Mouse (Mus musculus): Measurements from ENCODE around the gene Rassf5. TPM values are rescaled to one million over a fixed set of nuclear protein-coding genes. Genes with fewer than 3 reads are reported as not detected.

The Rassf5 gene
- polyA plus RNA-seq, 1 experiment from 2014 or later, result 2.6 TPM

- Histone ChIP-seq H3K4me2 (no peak overlapping the region), H3K27ac (replicated peaks) (no peak overlapping the region), H3K9me3 (no peaks in the 10 kb centered on the region), H3K27me3 (no peaks in the 10 kb centered on the region), H3K4me3 (no peak overlapping the region), H3K4me1 (replicated peaks) (no peaks in the 10 kb centered on the region), H3K9ac (no peak overlapping the region), H3K36me3 (no peaks in the 10 kb centered on the region)
- no peak for ATAC-seq (ENCODE audit: low read depth)
- 95% methylated on average over 2 of the region's 2 CpGs for WGBS
These were observed 21.7 kb downstream of the Rassf5 start for GRCm38 (mm10) chr1:131223345-131223744.

GRCm38 (mm10) chr1:131221822-131222590 lies 23.1 kb downstream of the Rassf5 start:
- WGBS, result 88% methylated on average over 13 of the region's 13 CpGs
- Histone ChIP-seq H3K9ac (no peak overlapping the region), H3K27ac (replicated peaks) (no peak overlapping the region), H3K36me3 (no peaks in the 10 kb centered on the region), H3K9me3 (no peaks in the 10 kb centered on the region), H3K27me3 (no peaks in the 10 kb centered on the region), H3K4me3 (no peak overlapping the region), H3K4me1 (replicated peaks) (no peaks in the 10 kb centered on the region), H3K4me2 (no peak overlapping the region)
- no peak for ATAC-seq (ENCODE audit: low read depth)

- WGBS, result 92% methylated on average over 11 of the region's 11 CpGs
- Histone ChIP-seq H3K27me3 (no peaks in the 10 kb centered on the region), H3K4me2 (no peak overlapping the region), H3K27ac (replicated peaks) (no peak overlapping the region), H3K36me3 (no peaks in the 10 kb centered on the region), H3K9ac (no peak overlapping the region), H3K4me1 (replicated peaks) (no peaks in the 10 kb centered on the region), H3K9me3 (no peaks in the 10 kb centered on the region), H3K4me3 (no peak overlapping the region)
- ATAC-seq (ENCODE audit: low read depth), result no peak
These were observed 26.1 kb downstream of the Rassf5 start for GRCm38 (mm10) chr1:131218933-131219332.

- Histone ChIP-seq H3K4me3 (no peak overlapping the region), H3K4me1 (replicated peaks) (no peaks in the 10 kb centered on the region), H3K27ac (replicated peaks) (no peak overlapping the region), H3K9me3 (no peaks in the 10 kb centered on the region), H3K9ac (no peak overlapping the region), H3K36me3 (no peaks in the 10 kb centered on the region), H3K4me2 (no peak overlapping the region), H3K27me3 (no peaks in the 10 kb centered on the region)
- WGBS, result 77% methylated on average over 6 of the region's 6 CpGs
- ATAC-seq (ENCODE audit: low read depth), result no peak
These were observed 31.7 kb downstream of the Rassf5 start for GRCm38 (mm10) chr1:131213361-131213760.

- H3K4me2 ChIP-seq, result no peak overlapping the region
- ATAC-seq (ENCODE audit: low read depth), result no peak
- no peaks in the 10 kb centered on the region for H3K27me3 ChIP-seq
- H3K9ac ChIP-seq, result no peak overlapping the region
- H3K4me1 ChIP-seq (replicated peaks), result no peaks in the 10 kb centered on the region
- no peak overlapping the region for H3K4me3 ChIP-seq
- no peaks in the 10 kb centered on the region for H3K9me3 ChIP-seq
- H3K27ac ChIP-seq (replicated peaks), result no peak overlapping the region
- no peaks in the 10 kb centered on the region for H3K36me3 ChIP-seq
- 71% methylated on average over 5 of the region's 5 CpGs for WGBS
These were observed 32.1 kb downstream of the Rassf5 start for GRCm38 (mm10) chr1:131212956-131213355.

- 84% methylated on average over 1 of the region's 1 CpGs for WGBS
- H3K36me3 ChIP-seq, result no peaks in the 10 kb centered on the region
- H3K27ac ChIP-seq (replicated peaks), result no peak overlapping the region
- H3K4me1 ChIP-seq (replicated peaks), result no peaks in the 10 kb centered on the region
- no peak overlapping the region for H3K9ac ChIP-seq
- no peaks in the 10 kb centered on the region for H3K27me3 ChIP-seq
- no peak for ATAC-seq (ENCODE audit: low read depth)
- no peaks in the 10 kb centered on the region for H3K9me3 ChIP-seq
- no peak overlapping the region for H3K4me3 ChIP-seq
- no peak overlapping the region for H3K4me2 ChIP-seq
These were observed 33.4 kb downstream of the Rassf5 start for GRCm38 (mm10) chr1:131211655-131212054.

GRCm38 (mm10) chr1:131209971-131210426 lies 35.1 kb downstream of the Rassf5 start:
- 68% methylated on average over 8 of the region's 8 CpGs for WGBS
- Histone ChIP-seq H3K4me3 (no peak overlapping the region), H3K9me3 (no peaks in the 10 kb centered on the region), H3K4me2 (no peak overlapping the region), H3K27me3 (no peaks in the 10 kb centered on the region), H3K4me1 (replicated peaks) (no peaks in the 10 kb centered on the region), H3K36me3 (no peaks in the 10 kb centered on the region), H3K27ac (replicated peaks) (no peak overlapping the region), H3K9ac (no peak overlapping the region)
- ATAC-seq (ENCODE audit: low read depth), result peak; percentile 32; the same call in 1 of the 2 replicates

GRCm38 (mm10) chr1:131208800-131209199 lies 36.3 kb downstream of the Rassf5 start:
- Histone ChIP-seq H3K4me1 (replicated peaks) (no peaks in the 10 kb centered on the region), H3K4me2 (no peak overlapping the region), H3K36me3 (no peaks in the 10 kb centered on the region), H3K9ac (0 out of 2 replicates have a peak overlapping the region, but pooled peaks have one; percentile 3), H3K9me3 (no peaks in the 10 kb centered on the region), H3K27me3 (no peaks in the 10 kb centered on the region), H3K4me3 (no peak overlapping the region), H3K27ac (replicated peaks) (no peak overlapping the region)
- WGBS, result 68% methylated on average over 6 of the region's 6 CpGs
- ATAC-seq (ENCODE audit: low read depth), result no peak

- WGBS, result 89% methylated on average over 5 of the region's 5 CpGs
- Histone ChIP-seq H3K36me3 (no peaks in the 10 kb centered on the region), H3K9me3 (no peaks in the 10 kb centered on the region), H3K27ac (replicated peaks) (no peak overlapping the region), H3K4me3 (no peak overlapping the region), H3K4me2 (no peak overlapping the region), H3K4me1 (replicated peaks) (no peaks in the 10 kb centered on the region), H3K27me3 (no peaks in the 10 kb centered on the region), H3K9ac (no peak overlapping the region)
- no peak for ATAC-seq (ENCODE audit: low read depth)
These were observed 37.0 kb downstream of the Rassf5 start for GRCm38 (mm10) chr1:131208081-131208480.

GRCm38 (mm10) chr1:131207531-131207930 lies 37.5 kb downstream of the Rassf5 start:
- H3K4me2 ChIP-seq, result no peak overlapping the region
- peak; percentile 62 for ATAC-seq (ENCODE audit: low read depth)
- no peak overlapping the region for H3K27ac ChIP-seq (replicated peaks)
- WGBS, result 8% methylated on average over 5 of the region's 5 CpGs
- H3K9me3 ChIP-seq, result no peaks in the 10 kb centered on the region
- H3K4me3 ChIP-seq, result no peak overlapping the region
- no peaks in the 10 kb centered on the region for H3K4me1 ChIP-seq (replicated peaks)
- no peaks in the 10 kb centered on the region for H3K36me3 ChIP-seq
- no peak overlapping the region for H3K9ac ChIP-seq
- H3K27me3 ChIP-seq, result no peaks in the 10 kb centered on the region

- Histone ChIP-seq H3K27ac (replicated peaks) (no peak overlapping the region), H3K4me1 (replicated peaks) (no peaks in the 10 kb centered on the region), H3K4me2 (no peak overlapping the region), H3K9me3 (no peaks in the 10 kb centered on the region), H3K27me3 (no peaks in the 10 kb centered on the region), H3K9ac (no peak overlapping the region), H3K36me3 (no peaks in the 10 kb centered on the region), H3K4me3 (no peak overlapping the region)
- no peak for ATAC-seq (ENCODE audit: low read depth)
- 87% methylated on average over 5 of the region's 5 CpGs for WGBS
These were observed 38.7 kb downstream of the Rassf5 start for GRCm38 (mm10) chr1:131206342-131206741.

- no peaks in the 10 kb centered on the region for H3K27me3 ChIP-seq
- H3K27ac ChIP-seq (replicated peaks), result no peak overlapping the region
- no peaks in the 10 kb centered on the region for H3K36me3 ChIP-seq
- WGBS, result 84% methylated on average over 8 of the region's 8 CpGs
- H3K4me3 ChIP-seq, result no peak overlapping the region
- no peak overlapping the region for H3K9ac ChIP-seq
- H3K4me1 ChIP-seq (replicated peaks), result no peaks in the 10 kb centered on the region
- H3K9me3 ChIP-seq, result no peaks in the 10 kb centered on the region
- ATAC-seq (ENCODE audit: low read depth), result no peak
- no peak overlapping the region for H3K4me2 ChIP-seq
These were observed 40.6 kb downstream of the Rassf5 start for GRCm38 (mm10) chr1:131204461-131204860.

GRCm38 (mm10) chr1:131201391-131201790 lies 43.7 kb downstream of the Rassf5 start:
- ATAC-seq (ENCODE audit: low read depth), result no peak
- no peak overlapping the region for H3K4me3 ChIP-seq
- no peak overlapping the region for H3K27ac ChIP-seq (replicated peaks)
- 82% methylated on average over 4 of the region's 4 CpGs for WGBS
- H3K9ac ChIP-seq, result no peak overlapping the region
- no peaks in the 10 kb centered on the region for H3K27me3 ChIP-seq
- H3K9me3 ChIP-seq, result no peaks in the 10 kb centered on the region
- H3K4me2 ChIP-seq, result no peak overlapping the region
- no peaks in the 10 kb centered on the region for H3K4me1 ChIP-seq (replicated peaks)
- no peaks in the 10 kb centered on the region for H3K36me3 ChIP-seq

Data from neural tube, embryonic 13.5 days (tissue).